Mouse (Mus musculus): ENCODE measurements around the gene Spon1. TPM values are rescaled to one million over a fixed set of nuclear protein-coding genes. Genes with fewer than 3 reads are reported as not detected.

Spon1 gene
- total and polyA plus RNA-seq, 2 experiments from 2014 or later: 25.8 to 26.4 TPM

DNA sequence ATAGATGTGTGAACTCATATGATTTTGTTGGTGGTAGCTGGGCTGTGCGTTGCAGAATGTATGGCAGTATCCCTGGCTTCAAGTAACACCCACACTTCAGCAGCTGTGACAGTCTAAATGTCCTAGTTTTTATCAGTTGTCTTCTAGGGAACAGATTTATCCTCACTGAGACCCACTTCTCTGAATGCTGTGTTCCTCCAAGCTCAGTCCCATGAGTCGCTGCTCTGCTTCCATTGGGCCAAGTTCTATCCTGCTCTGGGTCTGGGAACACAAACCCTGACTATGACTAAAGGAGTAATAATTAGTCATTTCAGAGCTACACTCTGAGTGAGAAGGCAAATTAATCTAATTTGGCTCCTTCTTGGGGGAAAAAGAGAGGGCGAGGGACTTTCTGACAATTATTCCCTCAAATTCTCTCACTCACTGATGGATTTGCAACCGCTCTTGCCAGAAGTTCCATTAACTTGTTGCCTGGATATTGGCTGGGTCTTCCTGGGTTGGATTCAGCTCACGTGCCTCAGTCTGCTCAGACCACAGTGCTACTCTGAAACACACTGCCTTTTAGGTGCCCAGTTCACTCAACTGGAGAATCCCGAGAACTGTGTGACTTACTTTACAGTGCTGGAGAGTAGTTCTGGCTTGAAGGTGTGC lies 32.9 kb downstream of the Spon1 start:
- ATAC-seq: peak; percentile 79
- Histone ChIP-seq H3K9me3 (ENCODE audit: low read length) (no peaks in the 10 kb centered on the region), H3K36me3 (ENCODE audit: insufficient read depth) (no peaks in the 10 kb centered on the region), H3K27ac (ENCODE audit: low read depth, low read length) (no peak overlapping the region), H3K4me1 (ENCODE audit: insufficient read depth) (no peaks in the 10 kb centered on the region), H3K27me3 (ENCODE audit: insufficient read depth, low read length) (no peaks in the 10 kb centered on the region), H3K4me2 (ENCODE audit: low read depth) (no peak overlapping the region), H3K9ac (no peak overlapping the region), H3K4me3 (ENCODE audit: low read depth, low read length) (no peak overlapping the region)
- peak; percentile 36 for DNase-seq
- TF ChIP-seq CTCF (IDR thresholded peaks at IDR 0.05; ENCODE audit: low read depth): no peak
- 70% methylated on average over 6 of the region's 6 CpGs for WGBS

DNA sequence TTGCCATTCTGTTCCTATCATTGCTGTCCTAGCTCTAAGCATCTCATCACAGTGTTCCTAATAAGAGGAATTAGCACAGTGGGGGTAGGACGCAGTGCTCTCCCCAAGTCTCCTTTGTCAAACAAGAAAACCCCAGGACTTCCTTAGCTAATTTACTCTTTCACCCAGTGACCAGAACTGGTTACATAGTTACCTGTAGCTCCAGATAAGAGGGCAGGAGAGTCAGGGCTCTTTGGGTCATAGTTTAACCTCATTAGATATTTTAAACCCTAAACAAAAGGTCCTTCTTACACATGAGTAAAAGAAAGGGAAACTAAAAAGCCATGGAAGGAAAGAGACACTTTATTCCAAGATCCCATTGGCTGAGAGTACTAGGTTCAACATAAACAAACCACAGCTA lies 44.0 kb downstream of the Spon1 start:
- TF ChIP-seq CTCF (IDR thresholded peaks at IDR 0.05; ENCODE audit: low read depth): no peak
- no peaks in the 10 kb centered on the region for H3K36me3 ChIP-seq (ENCODE audit: insufficient read depth)
- H3K4me2 ChIP-seq (ENCODE audit: low read depth): no peak overlapping the region
- H3K9ac ChIP-seq: no peak overlapping the region
- H3K4me3 ChIP-seq (ENCODE audit: low read depth, low read length): no peak overlapping the region
- H3K27me3 ChIP-seq (ENCODE audit: insufficient read depth, low read length): no peaks in the 10 kb centered on the region
- DNase-seq: no peak
- 53% methylated on average over 1 of the region's 1 CpGs for WGBS
- no peak overlapping the region for H3K27ac ChIP-seq (ENCODE audit: low read depth, low read length)
- no peaks in the 10 kb centered on the region for H3K9me3 ChIP-seq (ENCODE audit: low read length)
- no peak for ATAC-seq
- no peaks in the 10 kb centered on the region for H3K4me1 ChIP-seq (ENCODE audit: insufficient read depth)

DNA sequence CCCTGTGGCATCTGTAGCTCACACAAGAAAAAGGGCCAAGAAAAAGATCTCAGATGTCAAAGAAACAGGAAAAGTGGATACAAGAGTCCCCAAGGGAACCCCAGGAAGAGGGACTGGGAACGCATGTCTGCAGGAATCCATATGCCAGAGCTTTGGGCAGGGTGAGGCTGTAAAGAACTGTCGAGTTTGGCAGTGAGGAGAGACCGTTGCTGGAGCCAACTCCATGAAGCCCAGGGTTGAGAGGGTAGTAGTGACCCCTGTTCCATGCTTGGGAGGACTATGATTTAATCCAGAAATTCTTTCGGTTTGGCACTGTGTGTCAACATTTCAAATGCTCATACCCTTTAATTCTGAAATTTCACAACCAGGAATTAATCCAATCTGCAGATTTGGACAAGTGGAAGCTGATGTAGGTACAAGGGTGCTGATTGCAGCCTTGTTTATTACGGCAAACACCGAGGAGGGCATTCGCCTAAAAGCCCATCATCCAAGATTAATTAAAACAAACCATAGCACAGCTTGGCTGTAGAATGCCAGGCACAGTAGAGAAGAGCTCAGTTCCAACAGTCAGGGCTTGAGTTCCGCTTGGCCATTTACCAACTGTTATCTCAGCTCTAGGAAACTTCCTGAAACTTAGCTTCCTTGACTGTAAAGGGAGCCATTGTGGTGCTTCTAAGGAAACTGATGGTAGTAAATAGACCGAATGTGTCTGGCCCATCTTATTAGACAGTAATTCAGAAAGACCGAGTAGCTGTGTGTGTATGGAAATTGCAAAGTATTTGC lies 45.8 kb downstream of the Spon1 start:
- 63% methylated on average over 10 of the region's 10 CpGs for WGBS
- no peaks in the 10 kb centered on the region for H3K36me3 ChIP-seq (ENCODE audit: insufficient read depth)
- H3K27me3 ChIP-seq (ENCODE audit: insufficient read depth, low read length): no peaks in the 10 kb centered on the region
- H3K9me3 ChIP-seq (ENCODE audit: low read length): no peaks in the 10 kb centered on the region
- DNase-seq (peak; percentile 27), ATAC-seq (no peak)
- no peak overlapping the region for H3K9ac ChIP-seq
- H3K27ac ChIP-seq (ENCODE audit: low read depth, low read length): no peak overlapping the region
- no peak overlapping the region for H3K4me3 ChIP-seq (ENCODE audit: low read depth, low read length)
- TF ChIP-seq CTCF (IDR thresholded peaks at IDR 0.05; ENCODE audit: low read depth): no peak
- no peaks in the 10 kb centered on the region for H3K4me1 ChIP-seq (ENCODE audit: insufficient read depth)
- no peak overlapping the region for H3K4me2 ChIP-seq (ENCODE audit: low read depth)

DNA sequence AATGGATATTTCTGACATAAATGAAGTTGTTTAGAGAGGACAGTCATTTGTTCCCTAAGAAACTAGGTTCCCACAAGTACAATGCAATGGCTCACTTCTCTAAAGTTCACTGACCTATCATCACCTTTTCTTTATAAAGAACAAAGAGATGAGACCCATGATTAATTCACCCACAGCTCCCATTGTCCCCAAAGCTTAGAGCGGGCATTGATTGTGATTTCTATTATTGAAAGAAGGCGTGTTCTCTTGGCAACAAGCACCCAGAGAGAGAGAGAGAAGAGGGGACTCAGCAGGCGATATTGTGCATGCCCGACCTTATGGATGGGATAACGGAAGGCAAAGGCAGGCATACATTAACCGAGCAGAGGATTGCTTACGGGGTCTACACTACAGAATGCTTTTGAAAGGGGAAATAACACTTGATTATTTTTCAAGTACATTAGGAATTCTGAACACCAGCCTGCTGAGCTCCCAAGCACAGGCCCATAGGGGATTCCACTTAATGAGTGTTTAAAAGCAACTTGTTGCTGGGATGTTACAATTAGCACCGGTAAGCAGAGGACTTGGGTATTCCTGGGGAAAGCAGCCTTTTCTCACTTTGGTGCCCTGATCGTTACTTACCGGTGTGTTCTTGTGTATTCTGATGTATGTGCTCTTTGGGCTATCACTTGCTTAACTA lies 48.4 kb downstream of the Spon1 start:
- no peak for DNase-seq
- no peak for ATAC-seq
- H3K4me3 ChIP-seq (ENCODE audit: low read depth, low read length): no peak overlapping the region
- peaks cover 3% of the 10 kb centered on the region; the same call in 1 of the 2 replicates for H3K4me1 ChIP-seq (ENCODE audit: insufficient read depth)
- no peak overlapping the region for H3K27ac ChIP-seq (ENCODE audit: low read depth, low read length)
- WGBS: 21% methylated on average over 10 of the region's 10 CpGs
- H3K4me2 ChIP-seq (ENCODE audit: low read depth): no peak overlapping the region
- H3K9ac ChIP-seq: no peak overlapping the region
- H3K36me3 ChIP-seq (ENCODE audit: insufficient read depth): no peaks in the 10 kb centered on the region
- TF ChIP-seq CTCF (IDR thresholded peaks at IDR 0.05; ENCODE audit: low read depth): no peak
- H3K9me3 ChIP-seq (ENCODE audit: low read length): no peaks in the 10 kb centered on the region
- no peaks in the 10 kb centered on the region for H3K27me3 ChIP-seq (ENCODE audit: insufficient read depth, low read length)

DNA sequence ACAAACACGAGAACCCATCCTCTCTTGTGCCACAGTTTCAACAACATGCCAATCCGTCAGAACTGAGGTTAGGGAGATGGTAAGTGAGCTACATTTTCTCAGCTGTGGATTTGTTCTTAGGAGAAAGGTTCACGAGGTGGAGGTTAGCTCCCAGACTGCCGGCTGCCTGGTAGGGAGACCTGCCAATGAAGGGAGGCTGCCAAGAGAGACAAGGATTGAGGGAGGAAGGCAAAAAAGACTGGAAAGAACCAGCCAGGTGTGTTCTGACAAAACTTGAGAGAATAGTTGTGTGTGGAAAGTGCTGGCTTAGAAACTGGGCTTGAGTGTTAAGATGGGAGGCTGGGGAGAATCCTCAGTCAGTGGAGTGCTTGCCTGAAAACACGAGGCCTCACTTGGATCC lies 49.9 kb downstream of the Spon1 start:
- DNase-seq: no peak
- WGBS: 70% methylated on average over 5 of the region's 5 CpGs
- ATAC-seq: no peak
- Histone ChIP-seq H3K4me2 (ENCODE audit: low read depth) (no peak overlapping the region), H3K4me3 (ENCODE audit: low read depth, low read length) (no peak overlapping the region), H3K4me1 (ENCODE audit: insufficient read depth) (peaks cover 3% of the 10 kb centered on the region; the same call in 1 of the 2 replicates), H3K9ac (no peak overlapping the region), H3K9me3 (ENCODE audit: low read length) (no peaks in the 10 kb centered on the region), H3K27me3 (ENCODE audit: insufficient read depth, low read length) (no peaks in the 10 kb centered on the region), H3K36me3 (ENCODE audit: insufficient read depth) (no peaks in the 10 kb centered on the region), H3K27ac (ENCODE audit: low read depth, low read length) (no peak overlapping the region)
- no peak for TF ChIP-seq CTCF (IDR thresholded peaks at IDR 0.05; ENCODE audit: low read depth)

DNA sequence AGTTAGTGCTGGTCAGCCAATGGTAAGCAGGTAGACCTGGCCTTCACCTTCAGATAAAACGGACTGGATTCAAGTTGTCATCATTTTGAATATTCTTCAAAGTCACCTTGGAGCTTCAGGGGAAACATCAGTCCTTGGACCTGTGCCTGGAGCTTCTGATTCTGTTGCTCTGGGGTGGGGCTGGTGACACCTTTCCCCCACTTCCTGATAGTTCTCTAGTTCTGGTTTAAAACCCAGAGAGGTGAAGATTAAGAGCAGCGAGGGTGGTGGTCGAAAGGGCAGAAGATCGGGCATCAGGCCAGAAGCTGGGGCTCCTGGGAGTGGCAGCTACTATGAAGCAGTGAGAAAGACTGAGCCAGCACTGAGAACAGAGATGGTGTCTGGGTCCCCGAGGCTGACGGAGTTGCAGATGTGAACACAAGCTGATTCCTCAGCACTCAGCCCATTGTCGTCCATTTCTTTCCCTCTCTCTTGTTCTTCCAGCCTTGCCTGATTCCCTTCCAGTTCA lies 51.1 kb downstream of the Spon1 start:
- Histone ChIP-seq H3K27me3 (ENCODE audit: insufficient read depth, low read length) (no peaks in the 10 kb centered on the region), H3K4me1 (ENCODE audit: insufficient read depth) (peaks cover 3% of the 10 kb centered on the region; the same call in 1 of the 2 replicates), H3K9ac (no peak overlapping the region), H3K9me3 (ENCODE audit: low read length) (no peaks in the 10 kb centered on the region), H3K4me3 (ENCODE audit: low read depth, low read length) (no peak overlapping the region), H3K36me3 (ENCODE audit: insufficient read depth) (no peaks in the 10 kb centered on the region), H3K4me2 (ENCODE audit: low read depth) (no peak overlapping the region), H3K27ac (ENCODE audit: low read depth, low read length) (no peak overlapping the region)
- WGBS: 74% methylated on average over 7 of the region's 7 CpGs
- ATAC-seq: no peak
- no peak for TF ChIP-seq CTCF (IDR thresholded peaks at IDR 0.05; ENCODE audit: low read depth)
- no peak for DNase-seq

All from forebrain, postnatal 0 days (tissue).